Mouse (Mus musculus) forebrain, embryonic 13.5 days (tissue): ENCODE measurements around the gene Yeats2. TPM values are rescaled to one million over a fixed set of nuclear protein-coding genes. Genes with fewer than 3 reads are reported as not detected.
A peak's percentile ranks its signal among the peaks of the same experiment; 100 is the strongest.

Source experiments
- ATAC-seq: fragments of 200-750 bp; cut with Nextera tagmentation; 2 replicates; pipeline ENCODE4 v1.8.0; 2017
- H3K27ac ChIP-seq: fragments of 300-500 bp; sonication (generic); 2 replicates; pipeline ENCODE4 v1.5.1; 2015; ENCODE audit warnings: inconsistent platforms, mild to moderate bottlenecking, moderate library complexity
- H3K27me3 ChIP-seq: fragments of 300-500 bp; sonication (generic); 2 replicates; pipeline ENCODE4 v1.6.1; 2015; ENCODE audit warnings: mild to moderate bottlenecking, inconsistent platforms
- H3K36me3 ChIP-seq: fragments of 300-500 bp; sonication (generic); 2 replicates; pipeline ENCODE4 v1.6.1; 2015; ENCODE audit warnings: mild to moderate bottlenecking, inconsistent platforms; ENCODE audit not compliant: poor library complexity, severe bottlenecking
- H3K4me1 ChIP-seq: fragments of 300-500 bp; sonication (generic); 2 replicates; pipeline ENCODE4 v1.6.1; 2015; ENCODE audit warnings: inconsistent platforms
- H3K4me2 ChIP-seq: fragments of 300-500 bp; sonication (generic); 2 replicates; pipeline ENCODE4 v1.6.1; 2015; ENCODE audit warnings: inconsistent platforms, mild to moderate bottlenecking, moderate library complexity
- H3K4me3 ChIP-seq: fragments of 300-500 bp; sonication (generic); 2 replicates; pipeline ENCODE4 v1.5.1; 2015; ENCODE audit warnings: mild to moderate bottlenecking, inconsistent platforms
- H3K9ac ChIP-seq: fragments of 300-500 bp; sonication (generic); 2 replicates; pipeline ENCODE4 v1.6.1; 2015; ENCODE audit warnings: mild to moderate bottlenecking, inconsistent platforms
- H3K9me3 ChIP-seq: fragments of 300-500 bp; sonication (generic); replicated peaks from 2 replicates; pipeline ENCODE4 v1.6.1; 2016; ENCODE audit warnings: inconsistent platforms
- WGBS: fragments of 180-500 bp; shearing (Covaris S2); methylation state at CpG from one replicate; pipeline ENCODE4 v1.1.7; 2015; 5-methylcytosine and 5-hydroxymethylcytosine counted together
- polyA plus RNA-seq: library from polyadenylated mRNA; unstranded; fragments of >200 nt; fragmentation: Nextera tagmentation; extraction: Ambion mirVana; gene quantifications from 2 replicates; pipeline ENCODE4 v1.2.1, GENCODE M21; 2015

Gene Yeats2
- polyA plus RNA-seq, 1 experiment from 2014 or later = 24.6 TPM

- H3K9ac ChIP-seq = no peak overlapping the region
Observed at GRCm38 (mm10) chr16:20196962-20197361, 56.1 kb downstream of the Yeats2 start.

GRCm38 (mm10) chr16:20199501-20200201, 58.8 kb downstream of the Yeats2 start:
- no peaks in the 10 kb centered on the region for H3K27me3 ChIP-seq
- ATAC-seq = no peak
- H3K4me3 ChIP-seq = no peak overlapping the region
- H3K4me1 ChIP-seq = no peaks in the 10 kb centered on the region
- H3K4me2 ChIP-seq = no peak overlapping the region
- peaks cover 85% of the 10 kb centered on the region for H3K36me3 ChIP-seq
- H3K27ac ChIP-seq = no peak overlapping the region
- no peaks in the 10 kb centered on the region for H3K9me3 ChIP-seq
- H3K9ac ChIP-seq = no peak overlapping the region
- 92% methylated on average over 5 of the region's 5 CpGs for WGBS

More at GRCm38 (mm10) chr16:20196962-20197361, 56.1 kb downstream of the Yeats2 start:
- WGBS = 98% methylated on average over 5 of the region's 5 CpGs
- H3K27ac ChIP-seq = no peak overlapping the region
- H3K27me3 ChIP-seq = no peaks in the 10 kb centered on the region
- H3K4me3 ChIP-seq = no peak overlapping the region
- no peak overlapping the region for H3K4me2 ChIP-seq
- peaks cover 90% of the 10 kb centered on the region for H3K36me3 ChIP-seq
- no peaks in the 10 kb centered on the region for H3K4me1 ChIP-seq
- no peaks in the 10 kb centered on the region for H3K9me3 ChIP-seq
- no peak for ATAC-seq

GRCm38 (mm10) chr16:20213591-20214226, 72.8 kb downstream of the Yeats2 start:
- H3K36me3 ChIP-seq = peaks cover 90% of the 10 kb centered on the region
- H3K9ac ChIP-seq = no peak overlapping the region
- no peak overlapping the region for H3K27ac ChIP-seq
- WGBS = 82% methylated on average over 3 of the region's 3 CpGs
- ATAC-seq = no peak
- H3K4me3 ChIP-seq = no peak overlapping the region
- H3K9me3 ChIP-seq = no peaks in the 10 kb centered on the region
- no peaks in the 10 kb centered on the region for H3K27me3 ChIP-seq
- no peak overlapping the region for H3K4me2 ChIP-seq
- no peaks in the 10 kb centered on the region for H3K4me1 ChIP-seq

- H3K4me2 ChIP-seq = no peak overlapping the region
- H3K27me3 ChIP-seq = no peaks in the 10 kb centered on the region
- ATAC-seq = no peak
- H3K9ac ChIP-seq = no peak overlapping the region
- no peaks in the 10 kb centered on the region for H3K4me1 ChIP-seq
- WGBS = 98% methylated on average over 6 of the region's 6 CpGs
- H3K4me3 ChIP-seq = no peak overlapping the region
- H3K9me3 ChIP-seq = no peaks in the 10 kb centered on the region
- no peak overlapping the region for H3K27ac ChIP-seq
- H3K36me3 ChIP-seq = peaks cover 89% of the 10 kb centered on the region
Observed at GRCm38 (mm10) chr16:20222726-20223125, 81.9 kb downstream of the Yeats2 start.

GRCm38 (mm10) chr16:20226676-20227075, 85.8 kb downstream of the Yeats2 start:
- H3K4me1 ChIP-seq = no peaks in the 10 kb centered on the region
- over 99% methylated on average over 4 of the region's 4 CpGs for WGBS
- peaks cover 88% of the 10 kb centered on the region for H3K36me3 ChIP-seq
- H3K27me3 ChIP-seq = no peaks in the 10 kb centered on the region
- no peak overlapping the region for H3K4me2 ChIP-seq
- no peak overlapping the region for H3K9ac ChIP-seq
- ATAC-seq = no peak
- no peak overlapping the region for H3K27ac ChIP-seq
- no peak overlapping the region for H3K4me3 ChIP-seq
- no peaks in the 10 kb centered on the region for H3K9me3 ChIP-seq

GRCm38 (mm10) chr16:20227504-20227903, 86.6 kb downstream of the Yeats2 start:
- Histone ChIP-seq H3K4me3 (no peak overlapping the region), H3K36me3 (peaks cover 84% of the 10 kb centered on the region), H3K9ac (no peak overlapping the region), H3K4me1 (no peaks in the 10 kb centered on the region), H3K4me2 (no peak overlapping the region), H3K27me3 (no peaks in the 10 kb centered on the region), H3K9me3 (no peaks in the 10 kb centered on the region), H3K27ac (no peak overlapping the region)
- WGBS = 85% methylated on average over 6 of the region's 6 CpGs
- no peak for ATAC-seq

GRCm38 (mm10) chr16:20228167-20228566, 87.3 kb downstream of the Yeats2 start:
- no peak overlapping the region for H3K27ac ChIP-seq
- H3K9me3 ChIP-seq = no peaks in the 10 kb centered on the region
- no peaks in the 10 kb centered on the region for H3K4me1 ChIP-seq
- H3K4me2 ChIP-seq = no peak overlapping the region
- H3K4me3 ChIP-seq = no peak overlapping the region
- H3K27me3 ChIP-seq = no peaks in the 10 kb centered on the region
- H3K9ac ChIP-seq = no peak overlapping the region
- peaks cover 82% of the 10 kb centered on the region for H3K36me3 ChIP-seq
- no peak for ATAC-seq
- 98% methylated on average over 5 of the region's 5 CpGs for WGBS

- WGBS = 77% methylated on average over 4 of the region's 4 CpGs
- Histone ChIP-seq H3K27me3 (no peaks in the 10 kb centered on the region), H3K9me3 (no peaks in the 10 kb centered on the region), H3K4me1 (no peaks in the 10 kb centered on the region), H3K36me3 (peaks cover 46% of the 10 kb centered on the region), H3K4me3 (no peak overlapping the region), H3K27ac (no peak overlapping the region), H3K4me2 (no peak overlapping the region), H3K9ac (no peak overlapping the region)
- no peak for ATAC-seq
Observed at GRCm38 (mm10) chr16:20234406-20234805, 93.5 kb downstream of the Yeats2 start.

GRCm38 (mm10) chr16:20237426-20237825, 96.6 kb downstream of the Yeats2 start:
- Histone ChIP-seq H3K27me3 (no peaks in the 10 kb centered on the region), H3K27ac (no peak overlapping the region), H3K4me3 (no peak overlapping the region), H3K9me3 (no peaks in the 10 kb centered on the region), H3K36me3 (peaks cover 21% of the 10 kb centered on the region; the same call in 1 of the 2 replicates), H3K9ac (no peak overlapping the region), H3K4me2 (no peak overlapping the region), H3K4me1 (peaks cover 5% of the 10 kb centered on the region; the same call in 1 of the 2 replicates)
- 52% methylated on average over 4 of the region's 4 CpGs for WGBS
- ATAC-seq = no peak; the same call in 1 of the 2 replicates

GRCm38 (mm10) chr16:20238646-20239045, 97.8 kb downstream of the Yeats2 start:
- WGBS = 90% methylated on average over 4 of the region's 4 CpGs
- Histone ChIP-seq H3K4me2 (no peak overlapping the region), H3K27me3 (no peaks in the 10 kb centered on the region), H3K27ac (no peak overlapping the region), H3K4me1 (peaks cover 5% of the 10 kb centered on the region; the same call in 1 of the 2 replicates), H3K9me3 (no peaks in the 10 kb centered on the region), H3K36me3 (peaks cover 12% of the 10 kb centered on the region; the same call in 1 of the 2 replicates), H3K4me3 (no peak overlapping the region), H3K9ac (no peak overlapping the region)
- no peak for ATAC-seq

- ATAC-seq = peak; percentile 84
- WGBS = 1% methylated on average over 74 of the region's 90 CpGs
- Histone ChIP-seq H3K9me3 (no peaks in the 10 kb centered on the region), H3K36me3 (0 out of 2 replicates have a peak, but pooled peaks cover 2% of the 10 kb centered on the region), H3K27me3 (no peaks in the 10 kb centered on the region), H3K27ac (no peak within 1 kb of the TSS), H3K4me3 (peak within 1 kb of the TSS; percentile 71), H3K9ac (peak within 1 kb of the TSS; percentile 80), H3K4me2 (peak within 1 kb of the TSS; percentile 78), H3K4me1 (peaks cover 5% of the 10 kb centered on the region; the same call in 1 of the 2 replicates)
Observed at GRCm38 (mm10) chr16:20240468-20241414, 99.9 kb downstream of the Yeats2 start, which contains the start of gene Map6d1. Gene Map6d1 (minus strand): TSS chr16:20241358.

GRCm38 (mm10) chr16:20247103-20247502, 106.2 kb downstream of the Yeats2 start:
- Histone ChIP-seq H3K9me3 (no peaks in the 10 kb centered on the region), H3K36me3 (no peaks in the 10 kb centered on the region), H3K4me1 (no peaks in the 10 kb centered on the region), H3K4me2 (no peak overlapping the region), H3K27ac (no peak overlapping the region), H3K4me3 (no peak overlapping the region), H3K9ac (no peak overlapping the region), H3K27me3 (no peaks in the 10 kb centered on the region)
- no peak for ATAC-seq
